Mouse (Mus musculus) left cerebral cortex, postnatal 10 days (tissue): ENCODE results near the gene Aldh1a1. TPM values are rescaled to one million over a fixed set of nuclear protein-coding genes. Genes with fewer than 3 reads are reported as not detected.
"Not testable (repeated sequence)": the region's sequence is repeated elsewhere in the genome, so short reads cannot be mapped to it uniquely, and the experiment has no call there.

Experiments
- DNase-seq, 2 experiments: peaks; one replicate each; pipeline ENCODE4 v3.0.0; 2021 to 2022; ENCODE audit warnings: low spot score in 2 of 2, mixed read lengths in 1 of 2; ENCODE audit errors: extremely low spot score in 1 of 2
- intact Hi-C: fragments of 180-260 bp; cut with DNase I; formaldehyde crosslinking; loops from one replicate; pipeline ENCODE4 v1.15.1; 2025
- total RNA-seq, 2 experiments: library from RNA; stranded (reverse); gene quantifications; 2 replicates each; pipeline ENCODE4 v1.2.3; 2021

The Aldh1a1 gene
- total RNA-seq, 2 experiments from 2014 or later, result 18.0 to 23.1 TPM

DNA sequence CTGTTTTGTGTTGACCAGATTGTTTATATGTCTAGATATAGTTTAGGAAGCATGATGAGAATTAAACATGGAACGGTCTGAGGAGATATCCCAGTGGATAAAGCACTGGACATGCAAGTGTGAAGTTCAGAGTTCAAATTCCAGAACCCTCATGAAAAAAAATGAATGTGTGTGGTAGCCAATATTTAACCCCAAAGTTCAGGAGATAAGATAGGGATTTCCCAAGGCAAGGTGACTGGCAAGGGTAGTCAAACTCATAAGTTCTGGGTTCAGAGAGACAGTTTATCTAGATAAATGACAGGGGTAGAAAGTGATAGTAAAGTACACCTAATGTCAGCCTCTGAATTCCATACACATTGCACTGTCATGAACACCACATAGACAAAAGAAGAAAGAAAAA lies 138.5 kb downstream of the Aldh1a1 start:
- intact Hi-C loops, result no loop called here
- no peak for DNase-seq

DNA sequence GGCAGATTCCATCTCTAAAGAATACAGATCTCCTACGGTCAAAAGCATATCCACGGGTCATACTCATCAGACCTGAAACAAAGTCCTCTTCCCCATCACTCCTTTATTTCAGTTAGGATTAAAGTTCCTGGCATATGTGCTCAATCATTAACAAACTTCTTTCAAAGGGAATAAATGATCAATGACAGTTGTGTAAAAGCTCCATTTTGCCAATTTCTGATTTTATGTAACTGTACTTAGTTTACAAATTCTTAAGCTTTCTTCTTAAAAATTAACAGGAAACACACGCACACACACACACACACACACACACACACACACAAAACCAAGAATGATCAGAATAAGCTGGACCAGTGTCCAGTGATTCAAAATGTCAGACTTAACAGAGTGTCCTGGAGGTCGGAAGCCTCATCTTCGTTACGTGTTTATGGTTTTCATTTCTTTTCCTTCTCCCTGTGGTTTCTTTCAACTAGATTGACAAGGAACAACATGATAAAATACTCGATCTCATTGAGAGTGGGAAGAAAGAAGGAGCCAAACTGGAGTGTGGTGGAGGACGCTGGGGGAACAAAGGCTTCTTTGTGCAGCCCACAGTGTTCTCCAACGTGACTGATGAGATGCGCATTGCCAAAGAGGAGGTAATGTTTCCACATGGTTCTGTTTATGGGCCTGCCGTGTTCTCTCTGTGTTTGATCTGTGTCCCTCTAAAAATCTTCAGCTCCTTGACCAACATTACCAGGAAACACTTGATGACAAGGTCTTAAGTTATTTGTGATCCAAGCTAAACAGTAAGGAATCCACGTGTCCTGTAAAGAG lies 141.6 kb downstream of the Aldh1a1 start:
- intact Hi-C loops, result no loop called here
- no peak for DNase-seq

- intact Hi-C loops, result no loop called here
- no peak for DNase-seq
Observed at GRCm38 (mm10) chr19:20644346-20644745, 151.8 kb downstream of the Aldh1a1 start.

GRCm38 (mm10) chr19:20647496-20647895 lies 155.0 kb downstream of the Aldh1a1 start:
- DNase-seq, intact Hi-C loops: not testable (repeated sequence)

DNA sequence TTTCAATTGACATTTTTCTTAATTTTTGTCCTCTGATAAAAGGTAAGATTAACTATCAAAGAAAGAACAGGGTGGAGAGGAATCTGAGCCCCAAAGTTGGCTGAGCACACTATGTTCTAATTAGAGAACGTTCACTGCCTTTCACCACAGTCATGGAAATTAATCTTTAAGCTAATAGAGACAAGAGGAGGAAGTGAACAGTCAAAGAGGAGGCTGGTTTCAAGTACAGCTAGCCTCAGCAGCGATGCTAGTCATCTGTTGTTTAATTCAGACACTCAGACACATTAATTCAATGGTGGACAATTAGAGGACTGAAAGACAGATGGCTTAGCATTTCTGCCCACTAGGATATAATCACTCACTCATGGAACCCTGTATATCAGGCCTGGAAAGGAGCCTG lies 157.5 kb downstream of the Aldh1a1 start:
- no peak for DNase-seq
- intact Hi-C loops, result no loop called here

DNA sequence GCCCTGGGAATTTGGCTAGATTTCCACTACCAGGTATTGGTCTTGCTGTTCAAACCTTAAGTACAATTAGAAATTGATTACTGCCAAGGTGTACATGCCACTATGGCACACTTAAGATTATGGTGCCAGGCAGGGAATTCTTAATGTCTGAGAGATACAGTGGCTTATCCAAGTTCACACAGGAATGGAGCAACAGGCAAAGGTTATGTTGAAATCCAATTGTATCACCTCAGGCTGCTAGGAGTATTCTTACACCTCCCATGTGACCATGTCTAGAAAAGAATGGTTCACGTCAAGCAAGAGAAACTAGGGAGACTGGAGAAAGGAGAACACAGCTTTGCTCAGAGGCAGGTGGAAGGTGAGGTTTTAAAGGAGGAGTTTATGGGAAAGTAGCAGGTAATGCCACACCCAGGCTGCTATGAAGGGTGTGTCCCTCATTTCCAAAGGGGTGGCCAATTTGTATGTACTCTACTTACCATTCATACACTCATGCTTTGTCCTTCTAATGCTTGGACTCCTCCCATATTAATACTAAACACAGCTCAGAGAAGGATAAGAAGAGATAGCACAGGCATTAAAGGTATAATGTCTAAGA lies 160.7 kb downstream of the Aldh1a1 start:
- intact Hi-C loops, result no loop called here
- DNase-seq, result no peak

DNA sequence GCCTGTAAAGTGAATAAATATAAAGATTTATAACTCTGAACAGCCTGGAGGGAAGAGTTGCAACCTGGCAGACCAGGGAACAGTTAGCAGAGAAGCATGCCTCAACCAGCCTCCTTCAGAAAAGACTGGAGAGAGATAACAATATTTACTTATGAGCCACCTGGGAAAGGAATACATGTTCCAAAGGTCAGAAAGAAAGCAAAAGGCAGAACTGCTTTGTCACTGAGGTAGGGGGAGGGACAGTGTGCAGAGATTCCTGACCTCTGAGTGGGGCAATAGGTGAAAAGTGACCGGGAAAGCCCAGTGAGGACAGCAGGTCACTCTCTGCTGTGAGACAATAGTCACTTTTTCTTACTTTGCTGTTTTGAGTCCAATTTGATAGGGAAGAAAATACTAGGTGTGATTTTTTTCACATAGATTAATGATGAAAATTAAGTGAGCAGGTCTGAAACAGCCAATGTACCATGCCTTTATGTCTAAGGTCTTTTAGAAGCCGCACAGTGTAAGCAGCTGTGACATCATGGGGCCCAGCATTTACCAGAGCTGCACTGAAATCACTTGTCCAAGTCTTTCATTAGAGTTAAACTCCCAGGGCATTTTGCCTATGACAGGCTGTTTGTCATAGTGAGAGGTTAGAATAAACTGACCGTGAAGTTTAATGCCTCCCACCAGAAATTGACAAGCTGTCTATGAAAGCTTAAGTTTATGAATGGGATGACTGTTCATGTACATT lies 161.8 kb downstream of the Aldh1a1 start:
- no peak for DNase-seq
- intact Hi-C loops, result no loop called here

DNA sequence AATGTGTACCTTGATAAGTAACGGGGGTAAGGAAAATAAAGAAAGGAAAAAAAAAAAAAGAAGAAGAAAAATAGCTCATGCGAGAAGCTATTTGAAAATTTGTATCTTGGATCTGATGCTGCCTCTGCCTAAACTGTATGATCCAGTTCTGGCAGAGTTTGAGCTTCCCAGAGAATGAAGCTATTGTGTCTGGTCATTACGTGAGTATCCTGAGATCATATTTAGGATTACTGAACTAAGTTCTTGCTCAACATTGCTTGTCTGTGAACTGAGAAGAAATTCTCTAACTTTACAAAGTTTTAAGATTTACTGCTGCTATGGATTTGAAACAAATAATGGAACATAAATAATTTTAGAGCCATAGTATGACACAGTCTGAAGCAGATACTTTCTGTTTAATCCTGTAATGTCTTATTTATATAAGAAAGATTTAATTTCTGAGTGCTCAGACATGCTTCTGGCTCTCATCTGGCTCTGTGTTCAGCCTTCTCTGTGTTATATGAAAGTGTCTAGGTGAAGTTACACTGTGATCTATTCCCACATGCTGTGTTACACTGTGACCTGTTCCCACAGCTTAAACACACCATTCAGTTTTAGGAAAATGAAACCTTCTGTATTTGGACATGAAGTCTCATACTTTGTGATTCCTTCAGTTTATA lies 185.3 kb downstream of the Aldh1a1 start:
- intact Hi-C loops, result no loop called here
- no peak for DNase-seq

Other genes starting within 250 kb of the Aldh1a1 start
- 1 to 10 TPM; 2.5 to 3.2 TPM for gene Anxa1, start 101.8 kb upstream of the Aldh1a1 start, total RNA-seq
- 1 to 10 TPM; 1.3 to 1.8 TPM for gene Aldh1a7, start 234.8 kb downstream of the Aldh1a1 start, total RNA-seq